Mouse (Mus musculus) gastrocnemius, adult 8-10 months (tissue): Measurements from ENCODE around the gene Pp2d1. TPM values are rescaled to one million over a fixed set of nuclear protein-coding genes. Genes with fewer than 3 reads are reported as not detected.

Experiments
- DNase-seq, 2 experiments: peaks; one replicate each; pipeline ENCODE4 v3.0.0; 2022; ENCODE audit warnings: low spot score in 2 of 2
- total RNA-seq, 4 experiments: library from RNA; stranded (reverse); gene quantifications; 2 replicates each; pipeline ENCODE4 v1.2.4; 2022

The Pp2d1 gene
- total RNA-seq, 4 experiments from 2014 or later, result 0.12 TPM; not detected in 3

- peak; percentile 18 to 28 for DNase-seq
Measured at GRCm38 (mm10) chr17:53566161-53566918, 27.1 kb upstream of the Pp2d1 start, which contains the start of gene Kat2b. Gene Kat2b, plus strand, starts transcription at chr17:53566861.

GRCm38 (mm10) chr17:53564837-53565236 is 25.6 kb upstream of the Pp2d1 start:
- no peak for DNase-seq

- no peak for DNase-seq
Measured at GRCm38 (mm10) chr17:53561458-53562029, 22.3 kb upstream of the Pp2d1 start.

- no peak for DNase-seq
Measured at GRCm38 (mm10) chr17:53559646-53560045, 20.4 kb upstream of the Pp2d1 start.

- DNase-seq, result no peak
Measured at GRCm38 (mm10) chr17:53557443-53557842, 18.2 kb upstream of the Pp2d1 start.

- no peak for DNase-seq
Measured at GRCm38 (mm10) chr17:53554813-53555212, 15.6 kb upstream of the Pp2d1 start.

GRCm38 (mm10) chr17:53554088-53554487 is 14.8 kb upstream of the Pp2d1 start:
- no peak for DNase-seq

- no peak for DNase-seq
Measured at GRCm38 (mm10) chr17:53551306-53552299, 12.4 kb upstream of the Pp2d1 start.

- DNase-seq, result peak in 1 of 2 experiments; percentile 3
Measured at GRCm38 (mm10) chr17:53543591-53544324, 4.5 kb upstream of the Pp2d1 start.

GRCm38 (mm10) chr17:53542536-53542935 is 3.3 kb upstream of the Pp2d1 start:
- DNase-seq, result no peak

- DNase-seq, result no peak
Measured at GRCm38 (mm10) chr17:53532425-53532824, 6.8 kb downstream of the Pp2d1 start.

GRCm38 (mm10) chr17:53531160-53531559 is 8.1 kb downstream of the Pp2d1 start:
- DNase-seq, result no peak

- no peak for DNase-seq
Measured at GRCm38 (mm10) chr17:53528034-53528433, 11.2 kb downstream of the Pp2d1 start.

GRCm38 (mm10) chr17:53520509-53520908 is 18.7 kb downstream of the Pp2d1 start:
- no peak for DNase-seq

GRCm38 (mm10) chr17:53519364-53519763 is 19.9 kb downstream of the Pp2d1 start:
- no peak for DNase-seq

- no peak for DNase-seq
Measured at GRCm38 (mm10) chr17:53512311-53512951, 26.8 kb downstream of the Pp2d1 start.

GRCm38 (mm10) chr17:53502966-53503365 is 36.3 kb downstream of the Pp2d1 start:
- no peak for DNase-seq

- DNase-seq, result no peak
Measured at GRCm38 (mm10) chr17:53489007-53489378, 50.3 kb downstream of the Pp2d1 start.

- no peak for DNase-seq
Measured at GRCm38 (mm10) chr17:53488291-53489006, 50.8 kb downstream of the Pp2d1 start.

- no peak for DNase-seq
Measured at GRCm38 (mm10) chr17:53480433-53480832, 58.8 kb downstream of the Pp2d1 start.
